Mouse (Mus musculus): ENCODE results near the gene Prelid3b. TPM values are rescaled to one million over a fixed set of nuclear protein-coding genes. Genes with fewer than 3 reads are reported as not detected.
A peak's percentile ranks its signal among the peaks of the same experiment; 100 is the strongest.

Gene Prelid3b
- polyA plus RNA-seq, 1 experiment = 46.1 TPM

GRCm38 (mm10) chr2:174473550-174473927, 658 bp upstream of the Prelid3b start:
- Histone ChIP-seq H3K4me1 (ENCODE audit: control insufficient read depth, insufficient read depth, low read length) (peaks cover 7% of the 10 kb centered on the region; the same call in 1 of the 2 replicates), H3K27ac (ENCODE audit: control insufficient read depth, insufficient read depth, low read depth, low read length, poor library complexity) (peak overlapping the region; percentile 85), H3K4me3 (replicated peaks; ENCODE audit: control insufficient read depth, low read depth, low read length) (peak overlapping the region; percentile 67)
- no peak for TF ChIP-seq CTCF (IDR thresholded peaks at IDR 0.05; ENCODE audit: control insufficient read depth, insufficient read depth, low read length)
- no peak for TF ChIP-seq POLR2A (IDR thresholded peaks at IDR 0.05; ENCODE audit: borderline replicate concordance, control insufficient read depth, low read depth, low read length)
- WGBS = 78% methylated on average over 5 of the region's 5 CpGs

GRCm38 (mm10) chr2:174472407-174472806, 474 bp downstream of the Prelid3b start:
- peak overlapping the region; percentile 82 for H3K27ac ChIP-seq (ENCODE audit: control insufficient read depth, insufficient read depth, low read depth, low read length, poor library complexity)
- H3K4me3 ChIP-seq (replicated peaks; ENCODE audit: control insufficient read depth, low read depth, low read length) = peak overlapping the region; percentile 70
- 5% methylated on average over 30 of the region's 30 CpGs for WGBS
- peaks cover 7% of the 10 kb centered on the region; the same call in 1 of the 2 replicates for H3K4me1 ChIP-seq (ENCODE audit: control insufficient read depth, insufficient read depth, low read length)
- TF ChIP-seq POLR2A (IDR thresholded peaks at IDR 0.05; ENCODE audit: borderline replicate concordance, control insufficient read depth, low read depth, low read length) = no peak
- TF ChIP-seq CTCF (IDR thresholded peaks at IDR 0.05; ENCODE audit: control insufficient read depth, insufficient read depth, low read length) = no peak

- peaks cover 5% of the 10 kb centered on the region; the same call in 1 of the 2 replicates for H3K4me1 ChIP-seq (ENCODE audit: control insufficient read depth, insufficient read depth, low read length)
Observed at GRCm38 (mm10) chr2:174470786-174471405, 2.0 kb downstream of the Prelid3b start.

GRCm38 (mm10) chr2:174470333-174470732, 2.5 kb downstream of the Prelid3b start:
- no peak overlapping the region for H3K4me3 ChIP-seq (replicated peaks; ENCODE audit: control insufficient read depth, low read depth, low read length)
- no peak overlapping the region for H3K27ac ChIP-seq (ENCODE audit: control insufficient read depth, insufficient read depth, low read depth, low read length, poor library complexity)
- peaks cover 5% of the 10 kb centered on the region; the same call in 1 of the 2 replicates for H3K4me1 ChIP-seq (ENCODE audit: control insufficient read depth, insufficient read depth, low read length)
- 48% methylated on average over 4 of the region's 4 CpGs for WGBS
- no peak for TF ChIP-seq POLR2A (IDR thresholded peaks at IDR 0.05; ENCODE audit: borderline replicate concordance, control insufficient read depth, low read depth, low read length)
- no peak for TF ChIP-seq CTCF (IDR thresholded peaks at IDR 0.05; ENCODE audit: control insufficient read depth, insufficient read depth, low read length)

More at GRCm38 (mm10) chr2:174470786-174471405, 2.0 kb downstream of the Prelid3b start:
- Histone ChIP-seq H3K4me3 (replicated peaks; ENCODE audit: control insufficient read depth, low read depth, low read length) (no peak overlapping the region), H3K27ac (ENCODE audit: control insufficient read depth, insufficient read depth, low read depth, low read length, poor library complexity) (no peak overlapping the region)
- TF ChIP-seq POLR2A (IDR thresholded peaks at IDR 0.05; ENCODE audit: borderline replicate concordance, control insufficient read depth, low read depth, low read length) = no peak
- no peak for TF ChIP-seq CTCF (IDR thresholded peaks at IDR 0.05; ENCODE audit: control insufficient read depth, insufficient read depth, low read length)
- WGBS = 82% methylated on average over 7 of the region's 7 CpGs

- WGBS = 2% methylated on average over 48 of the region's 48 CpGs
- TF ChIP-seq CTCF (IDR thresholded peaks at IDR 0.05; ENCODE audit: control insufficient read depth, insufficient read depth, low read length) = 0 out of 2 replicates have a peak, but pooled peaks have one; percentile 2
- peak; percentile 80; the same call in 1 of the 2 replicates for TF ChIP-seq POLR2A (IDR thresholded peaks at IDR 0.05; ENCODE audit: borderline replicate concordance, control insufficient read depth, low read depth, low read length)
- Histone ChIP-seq H3K4me1 (ENCODE audit: control insufficient read depth, insufficient read depth, low read length) (no peaks in the 10 kb centered on the region; the same call in 1 of the 2 replicates), H3K27ac (ENCODE audit: control insufficient read depth, insufficient read depth, low read depth, low read length, poor library complexity) (peak within 1 kb of the TSS; percentile 76), H3K4me3 (replicated peaks; ENCODE audit: control insufficient read depth, low read depth, low read length) (peak within 1 kb of the TSS; percentile 95)
Observed at GRCm38 (mm10) chr2:174463789-174464523, 8.9 kb downstream of the Prelid3b start, which contains the start of gene Atp5e. Gene Atp5e, minus strand, starts transcription at chr2:174464105.

- Histone ChIP-seq H3K27ac (ENCODE audit: control insufficient read depth, insufficient read depth, low read depth, low read length, poor library complexity) (peak overlapping the region; percentile 76), H3K4me1 (ENCODE audit: control insufficient read depth, insufficient read depth, low read length) (no peaks in the 10 kb centered on the region; the same call in 1 of the 2 replicates), H3K4me3 (replicated peaks; ENCODE audit: control insufficient read depth, low read depth, low read length) (peak overlapping the region; percentile 95)
- no peak for TF ChIP-seq POLR2A (IDR thresholded peaks at IDR 0.05; ENCODE audit: borderline replicate concordance, control insufficient read depth, low read depth, low read length)
- TF ChIP-seq CTCF (IDR thresholded peaks at IDR 0.05; ENCODE audit: control insufficient read depth, insufficient read depth, low read length) = no peak
- 30% methylated on average over 10 of the region's 10 CpGs for WGBS
Observed at GRCm38 (mm10) chr2:174463370-174463769, 9.5 kb downstream of the Prelid3b start.

- Histone ChIP-seq H3K27ac (ENCODE audit: control insufficient read depth, insufficient read depth, low read depth, low read length, poor library complexity) (no peak overlapping the region), H3K4me3 (replicated peaks; ENCODE audit: control insufficient read depth, low read depth, low read length) (no peak overlapping the region), H3K4me1 (ENCODE audit: control insufficient read depth, insufficient read depth, low read length) (no peaks in the 10 kb centered on the region)
- TF ChIP-seq POLR2A (IDR thresholded peaks at IDR 0.05; ENCODE audit: borderline replicate concordance, control insufficient read depth, low read depth, low read length) = no peak
- no peak for TF ChIP-seq CTCF (IDR thresholded peaks at IDR 0.05; ENCODE audit: control insufficient read depth, insufficient read depth, low read length)
- WGBS = 68% methylated on average over 2 of the region's 2 CpGs
Observed at GRCm38 (mm10) chr2:174459365-174459764, 13.5 kb downstream of the Prelid3b start.

- no peak overlapping the region; the same call in 1 of the 2 replicates for H3K27ac ChIP-seq (ENCODE audit: control insufficient read depth, insufficient read depth, low read depth, low read length, poor library complexity)
- 52% methylated on average over 7 of the region's 7 CpGs for WGBS
- peaks cover 3% of the 10 kb centered on the region for H3K4me1 ChIP-seq (ENCODE audit: control insufficient read depth, insufficient read depth, low read length)
- no peak overlapping the region for H3K4me3 ChIP-seq (replicated peaks; ENCODE audit: control insufficient read depth, low read depth, low read length)
- TF ChIP-seq POLR2A (IDR thresholded peaks at IDR 0.05; ENCODE audit: borderline replicate concordance, control insufficient read depth, low read depth, low read length) (no peak), CTCF (IDR thresholded peaks at IDR 0.05; ENCODE audit: control insufficient read depth, insufficient read depth, low read length) (peak; percentile 62)
Observed at GRCm38 (mm10) chr2:174453681-174454080, 19.2 kb downstream of the Prelid3b start.
